Mouse (Mus musculus) cerebellum, postnatal 25 days (tissue): ENCODE results near the gene Tmed1.
A peak's percentile ranks its signal among the peaks of the same experiment; 100 is the strongest.
"Not testable (repeated sequence)": the region's sequence is repeated elsewhere in the genome, so short reads cannot be mapped to it uniquely, and the experiment has no call there.

Experiments used
- DNase-seq, 2 experiments: peaks; one replicate each; pipeline ENCODE4 v3.0.0; 2021; ENCODE audit warnings: mixed read lengths in 2 of 2

Gene Tmed1

GRCm38 (mm10) chr9:21525142-21525936 lies 15.3 kb upstream of the Tmed1 start:
- DNase-seq, result no peak

- DNase-seq, result not testable (repeated sequence)
These were observed 8.6 kb upstream of the Tmed1 start for GRCm38 (mm10) chr9:21518690-21519089.

- no peak for DNase-seq
These were observed 8.0 kb upstream of the Tmed1 start for GRCm38 (mm10) chr9:21517947-21518495.

GRCm38 (mm10) chr9:21513466-21513865 lies 3.4 kb upstream of the Tmed1 start:
- no peak for DNase-seq

GRCm38 (mm10) chr9:21511052-21511451 lies 1.0 kb upstream of the Tmed1 start:
- DNase-seq, result no peak

- DNase-seq, result no peak
These were observed 600 bp upstream of the Tmed1 start for GRCm38 (mm10) chr9:21510689-21511015.

- DNase-seq, result no peak
These were observed 1.1 kb downstream of the Tmed1 start for GRCm38 (mm10) chr9:21508871-21509404.

GRCm38 (mm10) chr9:21507753-21508430 lies 2.2 kb downstream of the Tmed1 start:
- DNase-seq, result peak in 1 of 2 experiments; percentile 41

- DNase-seq, result no peak
These were observed 4.3 kb downstream of the Tmed1 start for GRCm38 (mm10) chr9:21505767-21506166.

GRCm38 (mm10) chr9:21503352-21503751 lies 6.7 kb downstream of the Tmed1 start:
- DNase-seq, result no peak

GRCm38 (mm10) chr9:21498284-21498902 lies 11.7 kb downstream of the Tmed1 start:
- DNase-seq, result no peak

GRCm38 (mm10) chr9:21497664-21498063 lies 12.4 kb downstream of the Tmed1 start:
- no peak for DNase-seq

GRCm38 (mm10) chr9:21497050-21497542 lies 13.0 kb downstream of the Tmed1 start:
- DNase-seq, result no peak

- no peak for DNase-seq
These were observed 13.6 kb downstream of the Tmed1 start for GRCm38 (mm10) chr9:21496308-21497049.

- no peak for DNase-seq
These were observed 15.3 kb downstream of the Tmed1 start for GRCm38 (mm10) chr9:21494726-21495125.

- no peak for DNase-seq
These were observed 16.1 kb downstream of the Tmed1 start for GRCm38 (mm10) chr9:21493907-21494306.

GRCm38 (mm10) chr9:21490696-21491095 lies 19.4 kb downstream of the Tmed1 start:
- DNase-seq, result no peak

GRCm38 (mm10) chr9:21488246-21488645 lies 21.8 kb downstream of the Tmed1 start:
- DNase-seq, result not testable (repeated sequence)

GRCm38 (mm10) chr9:21484065-21484464 lies 26.0 kb downstream of the Tmed1 start:
- peak; percentile 39 to 60 for DNase-seq

GRCm38 (mm10) chr9:21477707-21478106 lies 32.3 kb downstream of the Tmed1 start:
- DNase-seq, result no peak

- no peak for DNase-seq
These were observed 37.1 kb downstream of the Tmed1 start for GRCm38 (mm10) chr9:21472913-21473312.
